Mouse (Mus musculus) urinary bladder, postnatal 14 days (tissue): ENCODE measurements at regions not wholly inside any gene's neighbourhood (a gene's known extent, or its start where the extent isn't known, plus 50 kb on each side); places are given as distances from the start of the nearest gene placed in this dataset.
"Not testable (repeated sequence)": the region's sequence is repeated elsewhere in the genome, so short reads cannot be mapped to it uniquely, and the experiment has no call there.

Source experiments
- DNase-seq: peaks from one replicate; pipeline ENCODE4 v3.0.0; 2021; ENCODE audit warnings: low spot score

DNA sequence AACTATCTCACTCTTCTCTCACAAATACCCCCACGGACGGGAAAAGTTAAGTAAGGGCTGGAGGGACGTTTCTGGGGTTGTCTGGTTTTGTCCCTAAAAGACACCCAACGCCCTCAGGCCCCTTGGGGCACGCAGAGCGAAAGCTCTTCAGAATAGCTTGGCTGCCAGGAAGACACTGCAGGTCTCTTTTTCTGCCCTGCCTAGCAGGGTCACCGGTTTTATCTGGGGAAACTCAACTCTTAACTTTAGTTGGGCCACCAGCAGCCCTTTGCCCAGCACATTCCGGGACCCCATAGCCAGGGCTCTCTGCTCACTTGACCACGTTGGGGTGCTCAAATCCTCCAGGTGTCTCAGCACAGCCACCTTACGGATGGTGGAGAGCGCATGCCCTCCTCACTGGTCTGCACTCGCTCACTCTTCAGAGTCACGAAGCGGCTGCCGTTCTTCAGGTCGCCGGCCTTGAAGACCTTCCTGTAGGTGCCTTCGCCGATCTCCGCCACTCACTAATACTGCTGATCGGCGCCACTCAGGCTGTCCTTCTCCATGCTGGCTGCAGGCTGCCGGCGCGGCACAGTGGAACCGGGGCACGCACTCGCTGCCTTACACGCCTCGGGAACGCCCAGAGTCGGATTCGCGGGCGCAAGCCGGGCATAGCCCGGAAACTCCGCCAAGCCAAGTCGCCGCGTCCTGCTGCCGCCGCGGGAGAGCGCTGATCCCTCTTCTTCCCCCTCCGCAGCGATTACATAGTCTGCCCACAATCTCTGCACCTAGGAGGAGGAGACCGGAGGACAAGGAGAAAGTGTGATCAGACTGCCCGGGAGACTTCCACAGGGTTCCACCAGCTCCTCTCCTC lies 83.0 kb downstream of the Ulbp1 start:
- DNase-seq: peak; percentile 50

- DNase-seq: not testable (repeated sequence)
Observed at GRCm38 (mm10) chr10:7358791-7359190, 114.6 kb downstream of the Ulbp1 start.

GRCm38 (mm10) chr10:7344290-7344689 lies 129.1 kb downstream of the Ulbp1 start:
- not testable (repeated sequence) for DNase-seq

- not testable (repeated sequence) for DNase-seq
Observed at GRCm38 (mm10) chr10:7343736-7344135, 129.7 kb downstream of the Ulbp1 start.

GRCm38 (mm10) chr10:7333077-7333747 lies 121.2 kb upstream of the Cnksr3 start:
- peak; percentile 74 for DNase-seq

DNA sequence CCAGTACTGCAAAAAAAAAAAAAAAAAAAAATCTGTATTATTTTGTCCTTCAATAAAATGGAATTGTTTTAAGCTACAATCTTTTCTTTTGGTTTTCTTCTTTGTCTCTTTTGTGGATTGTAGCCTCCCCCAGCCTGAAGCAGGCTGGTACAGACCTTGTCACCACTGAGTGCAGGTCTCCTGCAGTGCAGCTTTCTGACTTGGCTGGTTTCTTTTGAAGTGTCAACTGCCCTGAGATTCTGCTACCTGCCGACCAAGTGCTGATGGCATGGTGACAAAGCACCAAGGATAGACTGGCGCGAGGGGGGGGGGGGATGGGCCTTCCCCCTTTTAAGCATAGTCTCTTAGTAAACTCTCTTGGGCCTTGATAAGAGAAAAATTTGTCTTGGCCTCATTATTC lies 116.2 kb upstream of the Cnksr3 start:
- no peak for DNase-seq

DNA sequence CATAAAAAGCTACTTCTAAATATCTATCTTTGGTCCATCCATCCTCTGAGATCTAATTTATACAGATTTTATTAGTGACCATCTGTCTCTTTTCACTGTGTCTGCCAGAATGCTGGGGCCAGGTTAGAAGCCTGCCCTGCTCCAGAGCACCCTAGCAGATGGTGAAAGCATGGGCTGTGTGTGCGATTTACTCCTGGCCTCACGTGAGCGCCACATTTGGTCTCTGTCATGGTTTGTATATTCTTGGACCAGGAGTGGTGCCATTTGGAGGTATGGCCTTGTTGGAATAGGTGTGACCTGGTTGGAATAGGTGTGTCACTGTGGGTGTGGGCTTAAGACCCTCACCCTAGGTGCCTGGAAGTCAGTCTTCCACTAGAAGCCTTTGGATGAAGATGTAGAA lies 115.0 kb upstream of the Cnksr3 start:
- DNase-seq: not testable (repeated sequence)

DNA sequence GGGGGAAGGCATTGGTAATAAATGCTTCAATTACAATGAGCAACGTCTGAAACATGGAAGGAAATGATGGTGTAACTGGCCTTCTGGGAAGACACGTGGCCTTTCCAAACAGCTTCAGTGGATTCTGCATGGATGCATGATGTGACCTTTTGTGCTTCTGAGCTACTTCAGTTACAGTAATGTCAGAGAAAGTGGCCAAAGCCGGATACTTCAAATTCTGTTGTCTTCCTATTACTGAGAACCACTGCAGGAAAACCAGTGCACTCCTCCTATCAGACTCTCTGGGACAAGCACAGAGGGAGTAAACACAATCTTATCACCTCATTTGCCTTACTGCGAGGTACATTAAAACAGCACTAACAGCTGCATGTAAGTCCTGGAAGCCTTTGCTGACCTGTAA lies 113.0 kb upstream of the Cnksr3 start:
- DNase-seq: no peak

DNA sequence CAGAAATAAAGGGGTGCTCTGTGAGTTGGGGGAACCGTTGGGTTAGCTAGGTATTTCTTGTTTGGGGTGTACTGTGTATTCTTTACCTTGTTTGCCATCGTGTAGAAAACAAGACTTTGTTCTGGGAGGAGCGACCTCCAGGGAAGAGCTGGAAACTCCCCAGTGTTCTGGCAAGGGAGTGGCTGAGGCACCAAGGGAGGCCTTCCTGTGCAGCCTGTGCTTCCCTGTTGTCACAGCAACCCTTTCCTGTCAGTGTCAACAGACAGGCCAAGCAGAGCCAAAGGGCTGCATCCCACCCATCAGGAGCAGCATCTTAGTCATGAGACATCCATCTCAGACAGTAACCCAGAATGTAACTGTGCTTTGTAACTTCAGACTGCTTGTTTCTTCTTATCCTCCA lies 111.2 kb upstream of the Cnksr3 start:
- no peak for DNase-seq

- DNase-seq: no peak
Observed at GRCm38 (mm10) chr10:7309927-7310326, 97.9 kb upstream of the Cnksr3 start.

- DNase-seq: not testable (repeated sequence)
Observed at GRCm38 (mm10) chr10:7305881-7306280, 93.8 kb upstream of the Cnksr3 start.

- no peak for DNase-seq
Observed at GRCm38 (mm10) chr10:7298377-7298776, 86.3 kb upstream of the Cnksr3 start.

DNA sequence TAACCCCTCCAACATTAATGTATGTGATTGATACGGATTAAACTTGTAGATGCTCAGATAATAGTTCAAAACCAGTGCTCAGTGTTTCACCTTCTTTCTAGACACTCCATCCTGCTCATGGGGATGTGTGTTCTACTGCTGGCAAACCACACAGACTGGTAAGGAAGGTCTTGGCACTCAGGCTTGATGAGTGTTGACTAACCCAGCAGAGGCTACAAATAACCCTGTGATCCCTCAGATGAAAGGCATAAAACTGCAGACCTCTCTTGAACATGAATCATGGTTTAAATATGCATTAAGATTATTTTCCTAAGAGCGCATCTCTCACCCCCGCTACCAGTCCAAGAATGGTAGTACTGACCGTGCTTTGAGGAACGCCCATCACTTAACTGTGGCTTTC lies 83.9 kb upstream of the Cnksr3 start:
- DNase-seq: no peak

- no peak for DNase-seq
Observed at GRCm38 (mm10) chr10:7293203-7293602, 81.2 kb upstream of the Cnksr3 start.

GRCm38 (mm10) chr10:7289773-7290411 lies 77.9 kb upstream of the Cnksr3 start:
- DNase-seq: peak; percentile 45

GRCm38 (mm10) chr10:7285112-7285905 lies 73.3 kb upstream of the Cnksr3 start:
- no peak for DNase-seq

DNA sequence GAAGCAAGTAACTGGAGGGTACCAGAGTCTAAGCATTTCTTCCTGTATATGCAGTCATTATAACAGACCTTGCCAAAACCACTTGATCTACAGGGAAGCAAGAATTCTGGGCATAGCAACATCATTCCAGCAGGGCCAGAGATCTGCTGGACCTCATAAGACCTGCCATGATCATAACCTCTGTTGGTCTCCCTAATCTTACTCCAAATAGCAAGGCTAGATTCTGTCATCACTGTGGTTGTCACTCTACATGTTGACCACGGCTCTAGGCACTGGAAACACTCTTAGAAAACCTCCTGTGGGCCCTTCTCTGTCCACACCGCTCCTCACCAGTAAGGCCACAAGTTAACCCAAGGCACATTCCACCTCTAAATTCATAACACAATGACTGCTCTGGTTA lies 68.4 kb upstream of the Cnksr3 start:
- DNase-seq: no peak

DNA sequence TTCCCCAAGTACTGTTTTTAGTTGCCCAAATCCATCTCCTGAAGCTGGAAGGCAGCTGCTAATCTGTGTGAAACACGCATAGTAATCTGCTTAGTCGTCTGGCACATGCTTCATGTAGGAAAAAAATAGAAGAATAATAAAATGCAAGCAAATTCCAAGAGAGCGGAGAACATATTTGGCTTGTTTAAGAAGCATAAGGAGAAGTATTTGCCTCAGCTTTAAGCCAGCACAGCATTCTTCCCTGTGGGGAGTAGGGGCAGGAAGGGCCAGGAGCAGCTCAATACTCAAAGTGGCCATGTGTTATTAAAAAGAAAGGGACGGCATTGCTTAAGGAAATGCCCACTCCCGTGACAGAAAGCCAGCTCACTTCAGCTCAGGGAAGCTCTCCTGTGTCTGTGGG lies 66.8 kb upstream of the Cnksr3 start:
- DNase-seq: no peak

DNA sequence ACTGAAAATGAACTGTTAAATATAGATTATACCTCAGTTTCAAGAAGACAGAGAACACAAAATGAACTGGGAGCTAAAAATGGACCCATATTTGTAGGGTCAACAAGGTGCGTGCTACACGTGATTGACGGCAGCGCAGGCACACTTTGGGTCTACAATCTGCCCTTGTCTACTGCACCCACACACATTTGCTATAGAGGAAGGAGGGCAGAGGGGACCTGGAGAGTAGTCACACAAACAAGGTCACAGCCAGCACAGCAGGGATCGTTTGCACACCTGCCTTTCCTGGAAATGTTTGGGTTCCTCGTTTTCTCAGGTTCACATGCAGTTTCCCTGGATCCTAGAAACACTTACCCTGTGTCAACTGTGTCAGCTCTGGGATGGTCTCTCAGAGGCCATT lies 63.3 kb upstream of the Cnksr3 start:
- no peak for DNase-seq

DNA sequence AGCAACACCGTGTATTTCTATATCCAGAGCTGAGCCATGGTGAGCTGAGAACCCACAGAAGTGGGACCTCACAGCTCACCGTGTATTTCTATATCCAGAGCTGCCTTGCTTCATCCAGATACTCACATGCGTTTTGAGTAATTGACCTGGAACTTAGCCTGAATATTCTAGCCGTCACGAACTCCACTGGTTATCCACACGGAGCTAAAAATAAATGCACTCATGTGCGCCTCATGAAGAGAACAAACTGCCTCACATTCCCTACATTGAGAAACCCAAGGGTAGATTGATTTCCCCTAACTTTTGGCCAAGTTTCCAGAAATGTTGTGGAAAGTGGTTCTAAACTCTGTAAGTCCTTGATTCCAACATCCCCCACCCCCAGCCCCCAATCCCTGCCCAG lies 62.4 kb upstream of the Cnksr3 start:
- no peak for DNase-seq

GRCm38 (mm10) chr10:7271156-7271555 lies 59.1 kb upstream of the Cnksr3 start:
- no peak for DNase-seq

DNA sequence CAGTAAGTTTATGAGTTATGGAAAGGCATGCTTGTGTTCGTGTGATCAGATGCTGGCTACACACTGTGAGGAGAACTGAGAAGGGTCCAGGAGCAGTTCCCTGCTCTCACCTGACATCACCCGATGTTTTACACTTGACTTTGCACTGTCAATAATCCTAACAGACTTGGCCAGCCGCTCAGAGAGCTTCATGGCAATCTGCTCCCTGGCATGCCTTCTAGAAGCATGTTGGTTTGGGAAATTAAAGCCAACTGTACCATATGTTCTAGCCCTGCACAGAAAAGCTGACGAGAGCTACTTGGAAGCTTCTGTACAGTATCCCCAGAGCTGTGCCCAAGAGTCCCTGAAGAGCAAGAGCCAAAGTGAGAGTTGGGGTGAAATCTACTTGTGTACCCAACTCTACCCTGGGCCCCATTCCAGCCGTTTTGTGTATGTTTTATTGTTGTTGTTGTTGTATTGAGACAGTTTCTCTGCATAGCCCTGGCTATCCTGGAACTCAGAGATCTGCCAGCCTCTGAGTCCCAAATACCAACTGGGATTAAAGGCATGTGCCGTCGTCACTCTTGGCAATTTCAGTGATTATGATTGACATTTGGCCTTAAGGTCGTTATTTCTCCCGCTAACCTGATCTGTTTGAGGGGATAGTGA lies 56.5 kb upstream of the Cnksr3 start:
- DNase-seq: no peak
